Mouse (Mus musculus) cerebellum, adult 11 months (tissue): ENCODE measurements around the gene G6pc.
"Not testable (repeated sequence)": the region's sequence is repeated elsewhere in the genome, so short reads cannot be mapped to it uniquely, and the experiment has no call there.

Source experiments
- DNase-seq: peaks from one replicate; pipeline ENCODE4 v3.0.0; 2022

Gene G6pc

DNA sequence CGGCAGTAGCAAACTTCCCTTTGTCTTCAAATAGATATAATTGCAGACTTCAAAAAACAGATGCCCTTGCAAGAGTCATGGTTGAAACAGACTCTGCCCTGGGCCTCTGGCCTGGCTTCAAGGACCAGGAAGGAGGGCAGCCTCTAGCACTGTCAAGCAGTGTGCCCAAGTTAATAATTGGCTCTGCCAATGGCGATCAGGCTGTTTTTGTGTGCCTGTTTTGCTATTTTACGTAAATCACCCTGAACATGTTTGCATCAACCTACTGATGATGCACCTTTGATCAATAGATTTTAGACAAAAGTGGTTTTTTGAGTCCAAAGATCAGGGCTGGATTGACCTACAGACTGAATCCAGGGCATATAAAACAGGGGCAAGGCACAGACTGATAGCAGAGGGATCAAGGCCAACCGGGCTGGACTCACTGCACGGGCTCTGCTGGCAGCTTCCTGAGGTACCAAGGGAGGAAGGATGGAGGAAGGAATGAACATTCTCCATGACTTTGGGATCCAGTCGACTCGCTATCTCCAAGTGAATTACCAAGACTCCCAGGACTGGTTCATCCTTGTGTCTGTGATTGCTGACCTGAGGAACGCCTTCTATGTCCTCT, at the start of gene G6pc:
Gene G6pc, plus strand, starts transcription at position 236 of the 610 bp plus-strand sequence.
- DNase-seq, result no peak

DNA sequence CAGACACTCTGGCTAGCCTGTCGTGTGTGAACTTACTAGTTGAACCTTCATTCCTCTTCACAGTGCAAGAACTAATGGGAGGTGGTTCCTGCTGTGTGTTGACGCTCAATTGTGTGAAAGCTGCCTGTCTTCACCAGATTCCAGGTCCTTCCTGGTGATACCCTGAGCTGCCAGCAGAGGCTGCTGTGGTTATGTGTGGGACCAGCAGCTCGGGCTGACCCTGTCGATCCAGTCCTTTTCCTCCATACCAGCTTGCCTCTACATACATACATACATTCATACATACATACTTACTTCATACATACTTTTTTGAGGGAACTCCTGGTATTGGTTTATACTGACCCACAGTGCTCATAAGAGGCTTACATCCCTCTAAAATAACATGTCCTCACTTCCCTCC, 43.8 kb upstream of the G6pc start:
- peak; percentile 44 for DNase-seq

DNA sequence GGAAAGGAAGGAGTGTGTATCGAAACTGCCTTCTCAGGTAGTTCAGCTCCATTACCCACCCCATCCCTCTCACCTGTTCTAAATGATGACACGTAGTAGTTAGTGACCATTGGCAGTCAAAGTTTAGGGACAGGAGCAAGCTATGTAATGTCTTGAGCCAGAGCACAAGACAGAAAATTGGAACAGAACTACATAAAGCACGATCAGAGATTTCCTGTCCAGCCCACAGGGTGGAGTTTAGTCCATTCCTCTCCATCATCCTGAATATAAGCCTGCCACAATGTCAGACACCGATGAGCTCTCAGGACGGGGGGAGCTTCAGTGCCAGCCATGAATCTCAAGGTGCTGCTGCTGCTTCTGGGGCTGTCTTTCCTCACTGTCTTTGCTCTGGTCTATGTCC, 42.6 kb upstream of the G6pc start, which contains the start of gene Aoc2:
Gene Aoc2, plus strand, starts transcription at position 301 of the 400 bp plus-strand sequence.
- no peak for DNase-seq

DNA sequence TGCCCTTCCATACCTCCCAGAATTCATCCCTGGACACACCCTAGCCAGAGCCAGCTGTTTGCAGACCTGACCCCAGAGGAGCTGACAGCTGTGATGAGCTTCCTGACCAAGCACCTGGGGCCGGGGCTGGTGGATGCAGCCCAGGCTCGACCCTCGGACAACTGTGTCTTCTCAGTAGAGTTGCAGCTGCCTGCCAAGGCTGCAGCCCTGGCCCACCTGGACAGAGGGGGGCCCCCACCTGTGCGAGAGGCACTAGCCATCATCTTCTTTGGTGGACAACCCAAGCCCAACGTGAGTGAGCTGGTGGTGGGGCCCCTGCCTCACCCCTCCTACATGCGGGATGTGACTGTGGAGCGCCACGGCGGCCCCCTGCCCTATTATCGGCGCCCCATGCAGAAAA, 42.2 kb upstream of the G6pc start:
- DNase-seq, result not testable (repeated sequence)

DNA sequence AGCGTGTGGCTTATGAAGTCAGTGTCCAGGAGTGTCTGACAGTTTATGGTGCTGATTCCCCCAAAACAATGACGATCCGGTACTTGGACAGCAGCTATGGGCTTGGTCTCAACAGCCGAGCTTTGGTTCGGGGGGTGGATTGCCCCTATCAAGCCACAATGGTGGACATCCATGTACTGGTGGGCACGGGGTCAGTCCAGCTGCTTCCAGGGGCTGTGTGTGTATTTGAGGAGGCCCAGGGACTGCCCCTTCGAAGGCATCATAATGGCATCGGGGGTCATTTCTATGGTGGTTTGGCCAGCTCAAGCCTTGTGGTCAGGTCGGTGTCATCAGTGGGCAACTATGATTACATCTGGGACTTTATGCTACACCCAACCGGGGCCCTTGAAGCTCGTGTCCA, 41.2 kb upstream of the G6pc start:
- no peak for DNase-seq

DNA sequence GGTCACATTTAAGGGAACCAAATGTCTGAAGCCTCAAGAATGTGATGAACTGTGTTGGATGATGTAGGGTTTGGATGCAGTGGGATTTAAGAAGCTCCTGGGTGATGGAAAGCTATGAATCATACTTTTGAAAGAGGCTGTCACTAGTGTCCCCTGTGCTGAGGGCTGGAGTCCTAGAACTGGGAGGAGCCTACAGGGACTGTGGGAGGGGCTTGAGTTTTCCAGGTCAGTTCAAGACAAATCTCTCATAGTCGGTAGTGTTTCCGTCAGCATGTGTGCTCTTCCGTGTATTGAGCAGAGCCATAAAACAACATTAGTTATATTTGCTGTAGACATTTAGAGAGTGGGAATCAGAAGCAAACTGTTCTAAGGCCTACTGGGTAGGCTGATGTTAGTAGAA, 40.0 kb upstream of the G6pc start:
- no peak for DNase-seq

DNA sequence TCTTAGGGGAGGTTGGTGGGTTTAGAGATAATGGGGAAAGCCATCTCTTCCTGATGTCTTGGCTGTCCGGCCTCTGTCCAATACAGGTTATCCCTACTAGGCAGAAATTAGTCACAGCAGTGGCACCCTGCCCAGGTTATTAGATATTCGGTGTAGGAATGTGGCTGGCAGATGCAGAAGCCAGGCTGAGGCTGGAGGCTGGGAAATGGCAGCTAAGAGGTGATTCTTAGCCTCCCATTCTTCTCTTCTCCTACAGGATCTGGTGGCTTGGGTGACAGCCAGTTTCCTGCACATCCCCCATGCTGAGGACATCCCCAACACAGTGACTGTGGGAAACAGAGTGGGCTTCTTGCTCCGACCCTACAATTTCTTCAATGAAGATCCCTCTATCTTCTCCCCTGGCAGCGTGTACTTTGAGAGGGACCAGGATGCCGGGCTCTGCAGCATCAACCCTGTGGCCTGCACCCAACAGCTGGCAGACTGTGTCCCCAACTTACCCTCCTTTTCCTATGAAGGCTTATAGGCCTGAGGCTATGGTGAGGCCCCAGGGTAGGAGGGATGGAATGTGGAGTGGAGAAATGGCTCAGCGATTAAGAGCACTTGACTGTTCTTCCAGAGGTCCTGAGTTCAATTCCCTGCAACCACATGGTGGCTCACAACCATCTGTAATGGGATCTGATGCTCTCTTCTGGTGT, 38.3 kb upstream of the G6pc start:
- no peak for DNase-seq

DNA sequence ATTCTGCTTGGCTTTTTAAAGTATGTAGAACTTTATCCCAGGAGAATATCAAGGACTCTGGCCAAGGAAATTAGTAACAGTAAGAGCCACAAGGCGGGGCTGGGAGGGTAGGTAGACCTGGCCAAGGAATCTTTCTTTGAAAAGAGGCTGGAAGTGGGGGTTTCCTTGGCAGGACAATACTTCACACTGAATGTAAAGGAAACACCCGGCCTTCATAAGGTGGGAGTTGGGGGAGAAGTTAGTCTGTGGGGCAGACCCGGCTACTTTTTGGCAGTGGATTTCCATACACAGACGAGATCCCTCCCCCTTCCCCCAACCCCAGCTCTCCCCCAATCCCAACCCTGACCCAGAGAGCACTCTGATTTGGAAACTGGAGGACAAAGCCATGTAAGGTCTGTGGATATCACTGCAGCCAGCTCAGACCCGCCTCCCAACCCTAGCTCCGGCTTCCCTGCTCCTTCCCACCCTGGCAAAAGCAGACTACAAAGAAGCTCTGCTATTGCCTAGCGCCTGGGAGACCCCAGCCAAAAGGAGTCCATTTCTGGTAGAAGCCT, 36.9 kb upstream of the G6pc start, which contains the start of gene Aoc3:
Gene Aoc3, plus strand, starts transcription at position 235 of the 554 bp plus-strand sequence.
- no peak for DNase-seq

DNA sequence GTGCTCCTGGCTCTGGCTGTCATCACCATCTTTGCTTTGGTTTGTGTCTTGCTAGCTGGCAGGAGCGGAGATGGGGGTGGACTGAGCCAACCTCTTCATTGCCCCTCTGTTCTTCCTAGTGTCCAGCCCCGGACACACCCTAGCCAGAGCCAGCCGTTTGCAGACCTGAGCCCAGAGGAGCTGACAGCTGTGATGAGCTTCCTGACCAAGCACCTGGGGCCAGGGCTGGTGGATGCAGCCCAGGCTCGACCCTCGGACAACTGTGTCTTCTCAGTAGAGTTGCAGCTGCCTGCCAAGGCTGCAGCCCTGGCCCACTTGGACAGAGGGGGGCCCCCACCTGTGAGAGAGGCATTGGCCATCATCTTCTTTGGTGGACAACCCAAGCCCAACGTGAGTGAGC, 36.4 kb upstream of the G6pc start:
- not testable (repeated sequence) for DNase-seq

DNA sequence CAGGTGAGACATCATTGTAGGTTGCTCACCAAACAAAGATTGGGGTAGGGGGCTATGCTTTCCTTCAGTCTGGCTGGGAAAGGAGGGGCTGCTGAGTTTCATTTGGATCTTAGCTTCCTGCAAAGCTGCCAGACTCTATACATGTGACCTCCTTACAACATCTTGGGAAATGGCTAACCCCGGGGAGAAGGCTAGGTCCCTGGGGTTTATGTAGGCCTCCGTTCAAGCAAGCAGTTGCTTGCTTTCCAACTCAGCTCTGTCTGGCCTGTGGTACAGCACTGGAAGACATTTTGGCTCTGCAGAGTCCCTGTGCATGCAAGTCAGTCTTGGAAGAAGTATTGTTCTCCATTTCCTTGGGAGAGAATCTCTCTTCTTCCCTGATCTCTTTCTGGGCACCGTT, 34.8 kb upstream of the G6pc start:
- no peak for DNase-seq

DNA sequence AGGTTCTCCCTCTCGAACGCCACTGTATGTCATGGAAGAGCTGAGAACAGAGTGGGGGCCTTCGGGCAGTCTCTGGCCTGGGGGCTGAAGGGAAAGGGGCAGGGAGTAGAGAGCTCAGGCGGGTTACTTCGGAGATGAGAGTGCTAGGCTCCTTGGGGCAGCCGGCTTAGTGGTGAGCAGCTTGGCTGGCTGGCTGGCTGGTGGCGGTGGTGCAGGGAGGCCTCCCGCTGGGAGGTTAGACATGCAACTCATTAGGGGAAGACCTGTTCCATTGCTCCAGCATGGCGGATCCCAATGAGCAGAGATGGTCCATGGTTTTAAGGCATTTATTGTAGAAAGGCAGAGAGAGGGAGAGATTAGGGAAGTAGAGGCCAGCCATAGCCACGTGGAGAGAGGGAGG, 33.3 kb upstream of the G6pc start:
- DNase-seq, result no peak

DNA sequence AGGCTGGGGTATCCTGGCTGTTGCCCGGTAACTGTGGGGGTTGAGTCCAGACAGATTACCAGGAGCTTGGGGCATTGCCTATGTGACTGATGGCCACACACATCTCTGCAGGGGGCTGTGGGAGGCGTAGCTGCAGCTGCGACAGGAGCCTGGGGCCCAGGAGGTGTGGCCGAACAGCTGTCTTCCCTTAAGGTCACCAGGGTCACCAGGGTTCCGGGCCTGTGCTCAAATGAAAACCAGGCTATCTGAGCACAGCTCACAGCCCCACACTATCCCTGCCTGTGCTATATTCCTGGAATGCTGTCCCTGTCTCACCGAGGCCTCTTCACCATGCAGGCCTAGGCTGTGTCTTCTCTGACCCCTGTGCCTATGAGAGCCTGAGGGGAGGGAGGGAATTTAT, 32.8 kb upstream of the G6pc start:
- no peak for DNase-seq

DNA sequence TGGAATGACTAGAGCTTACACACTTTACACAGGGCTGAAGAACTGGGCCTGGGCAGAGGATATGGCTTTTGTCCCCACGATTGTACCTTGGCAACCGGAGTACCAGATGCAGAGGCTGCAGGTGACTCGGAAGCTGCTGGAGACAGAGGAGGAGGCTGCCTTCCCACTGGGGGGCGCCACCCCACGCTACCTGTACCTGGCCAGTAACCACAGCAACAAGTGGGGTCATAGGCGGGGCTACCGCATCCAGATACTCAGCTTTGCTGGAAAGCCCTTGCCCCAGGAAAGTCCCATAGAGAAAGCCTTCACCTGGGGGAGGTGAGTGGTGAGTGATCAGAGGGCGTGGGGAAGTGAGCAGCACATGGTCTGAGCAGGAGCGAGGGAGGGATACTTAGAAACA, 31.7 kb upstream of the G6pc start:
- no peak for DNase-seq

DNA sequence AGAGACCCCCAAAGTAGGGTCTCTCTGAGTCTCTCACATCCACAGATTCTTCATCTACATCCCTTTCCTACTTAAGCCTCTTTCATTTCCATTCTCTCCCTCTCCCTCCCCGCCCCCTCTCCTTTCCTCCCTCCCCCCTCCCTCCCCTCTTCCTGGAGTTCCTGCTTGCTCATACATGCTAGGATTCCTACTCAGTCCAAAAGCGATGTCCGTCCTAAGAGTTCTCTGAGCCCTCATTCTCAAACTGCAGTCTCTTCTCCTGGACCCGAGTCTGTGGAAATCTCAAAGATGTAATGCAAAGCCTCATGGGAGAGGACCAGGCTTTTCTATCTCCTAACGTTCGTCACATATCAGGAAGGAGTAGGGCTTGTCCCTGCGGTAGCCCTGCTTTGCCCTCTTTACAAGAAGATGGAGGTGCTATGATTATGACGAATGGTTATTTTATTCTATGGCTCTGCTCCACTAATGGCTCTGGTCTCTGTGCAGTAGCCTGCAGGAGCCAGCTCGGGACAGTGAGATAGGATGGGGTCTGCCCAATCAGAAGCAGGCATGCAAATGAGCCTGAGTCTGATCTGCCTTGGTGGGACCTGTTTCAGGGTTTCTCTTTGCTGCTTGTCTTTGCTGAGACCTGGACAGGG, 29.1 kb upstream of the G6pc start:
- no peak for DNase-seq

DNA sequence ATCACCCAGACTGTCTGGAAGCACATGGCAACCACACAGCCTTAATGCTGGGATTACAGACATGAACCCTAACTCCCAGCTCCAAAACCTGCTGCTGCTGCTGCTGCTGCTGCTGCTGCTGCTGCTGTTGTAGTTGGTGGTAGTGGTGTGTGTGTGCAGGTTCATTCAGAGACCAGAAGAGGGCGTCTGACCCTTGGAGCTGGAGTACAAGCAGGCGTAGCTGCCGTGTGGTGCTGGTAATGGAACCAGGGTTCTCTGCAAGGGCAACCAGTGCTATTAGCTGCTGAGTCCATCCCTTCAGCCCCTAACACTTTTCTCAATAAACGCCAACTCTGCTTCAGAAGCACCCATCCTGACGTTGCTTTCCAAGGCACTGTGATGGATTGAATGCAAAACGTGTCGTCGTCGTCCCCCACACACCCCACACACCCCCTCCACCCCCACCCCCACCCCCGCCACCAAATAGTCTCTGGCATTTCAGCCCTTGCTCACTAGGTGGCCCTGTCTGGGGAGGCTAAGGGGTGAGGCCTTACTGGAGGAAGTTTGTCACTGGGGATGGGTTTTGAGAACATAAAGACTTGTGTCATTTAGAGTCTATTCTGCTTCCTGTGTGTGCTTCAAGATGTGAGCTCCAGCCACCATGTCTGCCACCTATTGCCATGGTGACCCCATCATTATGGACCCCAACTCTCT, 20.1 kb upstream of the G6pc start:
- DNase-seq, result no peak

DNA sequence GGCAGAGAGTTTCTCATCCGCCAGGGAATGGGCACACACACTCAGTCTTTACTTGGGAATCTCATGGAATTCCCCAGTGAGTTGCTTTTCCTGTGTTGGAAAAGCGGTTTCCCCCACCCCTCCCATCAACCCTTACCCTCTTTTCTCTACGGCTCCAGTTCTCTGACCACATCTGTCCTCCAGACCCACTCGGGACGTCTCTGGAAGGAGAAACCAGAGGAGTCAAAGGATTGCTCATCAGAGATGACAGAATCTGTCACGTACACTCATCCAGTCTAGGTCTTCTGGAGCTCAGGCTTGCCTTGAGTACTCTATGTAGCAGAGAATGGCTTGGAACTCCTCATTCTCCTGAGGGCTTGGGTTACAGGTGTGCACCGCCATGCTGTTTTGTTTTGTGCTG, 18.6 kb upstream of the G6pc start:
- no peak for DNase-seq

DNA sequence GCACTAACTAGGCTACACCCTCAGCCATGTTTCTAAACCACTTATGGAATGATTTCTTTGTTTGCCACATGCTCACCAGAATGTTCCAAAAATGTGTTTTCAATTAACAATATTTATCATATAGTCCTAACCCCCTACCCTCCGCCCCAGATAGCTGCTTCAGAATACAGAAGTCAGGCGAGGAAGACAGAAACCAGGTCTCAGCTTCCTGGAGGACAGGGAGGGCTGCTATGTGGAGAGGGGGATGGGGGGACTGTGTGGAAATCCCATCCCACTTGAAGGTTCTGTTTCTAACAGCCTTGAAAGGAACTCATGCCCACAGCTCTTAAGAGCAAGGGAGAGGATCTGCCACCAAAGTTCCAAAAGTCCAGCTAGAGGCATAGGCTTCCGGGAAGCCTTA, 18.1 kb upstream of the G6pc start:
- no peak for DNase-seq

DNA sequence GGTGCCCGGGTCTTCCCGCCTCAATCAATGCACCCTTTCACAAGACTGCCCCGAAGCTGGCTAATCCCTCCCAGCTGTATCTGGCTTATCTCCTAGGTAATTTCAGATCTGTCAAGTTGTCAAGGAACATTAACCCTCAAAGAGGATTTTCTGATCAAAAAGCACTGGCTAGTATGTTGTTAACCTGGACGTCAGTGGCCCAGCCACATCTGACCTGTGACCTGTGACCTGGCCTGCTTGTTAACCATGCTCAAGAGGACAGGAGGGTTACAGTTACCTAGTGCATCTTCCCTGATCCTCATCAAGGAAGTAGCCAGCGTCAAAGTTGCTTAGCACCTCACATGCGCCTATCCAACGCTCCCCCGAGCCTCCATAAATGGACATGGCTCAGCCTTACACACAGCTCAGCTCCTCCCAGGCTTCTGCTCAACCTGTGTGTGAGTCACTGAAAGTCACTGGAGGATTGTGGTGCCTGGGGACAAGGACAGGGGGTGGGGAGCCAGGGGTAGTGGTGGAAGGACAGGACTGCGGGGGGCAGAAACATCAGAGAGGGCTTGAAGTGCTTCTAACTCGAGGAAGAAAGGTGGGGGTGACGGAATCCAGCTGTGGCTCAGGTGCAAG, 16.2 kb upstream of the G6pc start:
- DNase-seq, result no peak

DNA sequence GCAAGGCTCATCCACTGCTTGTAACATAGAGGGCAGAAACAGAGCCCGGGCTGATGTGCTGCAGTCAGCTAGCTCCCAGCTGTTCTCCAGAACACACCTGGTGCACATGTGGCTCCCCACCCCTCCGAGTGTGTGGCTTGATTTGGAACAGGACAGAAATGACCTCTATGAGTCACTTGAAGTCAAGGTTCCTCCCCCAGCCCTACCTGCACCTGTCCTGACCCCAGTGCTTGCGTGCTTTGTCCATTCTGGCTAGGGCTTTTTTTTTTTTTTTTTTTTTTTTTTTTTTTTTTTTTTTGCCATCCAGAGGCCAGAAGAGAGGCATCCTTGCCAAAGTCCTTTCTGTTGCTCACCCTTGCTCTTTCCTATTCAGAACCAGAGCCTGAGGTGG, 15.6 kb upstream of the G6pc start:
- no peak for DNase-seq

DNA sequence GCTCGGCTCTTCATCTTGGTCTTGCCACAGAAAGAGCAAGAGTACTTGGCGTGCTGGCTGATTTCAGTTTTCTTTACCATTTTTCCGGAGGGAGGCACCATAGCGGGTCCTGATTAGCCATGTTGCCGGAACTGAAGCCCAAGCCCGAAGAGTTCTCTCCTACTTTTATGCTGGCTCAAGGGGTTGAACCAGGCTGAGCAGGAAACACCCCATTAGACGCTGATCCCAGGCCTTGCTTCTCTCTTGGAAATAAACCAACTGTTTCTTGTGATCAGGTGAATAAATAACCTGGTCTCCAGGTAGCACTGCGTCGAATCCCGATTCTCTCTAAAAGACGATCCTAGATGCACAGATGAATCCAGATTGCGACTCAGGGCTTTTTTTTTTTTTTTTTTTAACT, 13.9 kb upstream of the G6pc start:
- no peak for DNase-seq

DNA sequence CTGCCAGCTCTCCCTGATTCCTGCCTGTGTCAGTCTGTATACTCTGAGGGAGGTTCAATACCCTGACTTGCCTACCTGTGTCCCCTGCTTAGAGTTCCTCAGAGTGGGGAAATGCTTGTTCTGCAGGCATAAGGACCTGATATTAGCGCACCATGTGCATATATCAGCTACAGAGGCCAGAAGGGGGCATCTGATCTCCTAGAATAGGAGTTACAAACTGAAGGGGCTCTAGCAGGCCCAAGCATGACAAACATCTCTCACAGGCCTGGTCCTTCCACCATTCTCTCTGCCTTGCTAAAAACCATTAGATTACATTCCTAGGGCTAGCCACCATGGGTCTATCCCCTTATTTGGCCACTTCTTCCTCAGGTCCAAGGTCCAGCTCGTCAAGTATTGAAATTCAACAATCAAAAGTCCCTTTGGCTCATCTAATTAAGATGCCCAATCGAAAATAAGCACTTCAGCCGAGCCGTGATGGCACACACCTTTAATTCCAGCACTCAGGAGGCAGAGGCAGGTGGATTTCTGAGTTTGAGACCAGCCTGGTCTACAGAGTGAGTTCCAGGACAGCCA, 12.8 kb upstream of the G6pc start:
- no peak for DNase-seq

DNA sequence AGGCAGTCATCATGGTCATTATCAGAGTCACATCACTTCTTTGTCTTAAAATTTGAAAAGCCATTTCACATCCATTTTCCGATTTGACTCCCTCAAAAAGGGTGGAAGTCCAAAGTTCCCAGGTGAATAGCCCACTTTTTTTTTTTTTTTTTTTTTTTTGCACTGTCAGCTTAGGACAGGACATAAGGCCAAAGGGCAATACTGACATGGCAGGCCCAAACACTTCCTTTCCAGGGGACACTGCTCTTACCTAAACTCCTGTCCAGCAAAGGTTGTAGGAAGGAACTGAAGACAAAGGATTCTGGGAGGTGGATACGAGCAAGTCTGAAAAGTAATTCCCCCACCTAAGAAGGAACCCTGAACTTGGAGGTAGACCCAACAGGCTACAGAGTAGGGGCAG, 11.4 kb upstream of the G6pc start:
- no peak for DNase-seq
